Mouse (Mus musculus) limb, embryonic 14.5 days (tissue): Measurements from ENCODE around the gene Clca1. TPM values are rescaled to one million over a fixed set of nuclear protein-coding genes. Genes with fewer than 3 reads are reported as not detected.

Experiments used
- ATAC-seq: fragments of 200-750 bp; cut with Nextera tagmentation; 2 replicates; pipeline ENCODE4 v1.8.0; 2017; ENCODE audit warnings: low read depth, moderate number of reproducible peaks, moderate TSS enrichment; ENCODE audit not compliant: low FRiP score
- DNase-seq: peaks from one replicate; pipeline ENCODE4 v3.0.0-alpha.2; 2015; ENCODE audit warnings: low spot score
- H3K27ac ChIP-seq: fragments of 300-500 bp; sonication (generic); replicated peaks from 2 replicates; pipeline ENCODE4 v1.5.1; 2014; ENCODE audit warnings: low read depth, mild to moderate bottlenecking, low read length, moderate library complexity, mixed read lengths
- H3K27me3 ChIP-seq: fragments of 300-500 bp; sonication (generic); 2 replicates; pipeline ENCODE4 v1.6.1; 2014; ENCODE audit warnings: low read length, mixed read lengths; ENCODE audit not compliant: control insufficient read depth, insufficient read depth
- H3K36me3 ChIP-seq: fragments of 300-500 bp; sonication (generic); 2 replicates; pipeline ENCODE4 v1.6.1; 2014; ENCODE audit warnings: mild to moderate bottlenecking, low read length, moderate library complexity, mixed read lengths; ENCODE audit not compliant: control insufficient read depth, insufficient read depth
- H3K4me1 ChIP-seq: fragments of 300-500 bp; sonication (generic); 2 replicates; pipeline ENCODE4 v1.6.1; 2014; ENCODE audit warnings: antibody characterized with exemption, low read length, mixed read lengths; ENCODE audit not compliant: control insufficient read depth, insufficient read depth
- H3K4me2 ChIP-seq: fragments of 300-500 bp; sonication (generic); replicated peaks from 2 replicates; pipeline ENCODE4 v1.6.1; 2014; ENCODE audit warnings: low read depth, mild to moderate bottlenecking, low read length, moderate library complexity; ENCODE audit not compliant: severe bottlenecking
- H3K4me3 ChIP-seq: fragments of 300-500 bp; sonication (generic); replicated peaks from 2 replicates; pipeline ENCODE4 v1.5.1; 2014; ENCODE audit warnings: low read length
- H3K9ac ChIP-seq: fragments of 300-500 bp; sonication (generic); 2 replicates; pipeline ENCODE4 v1.6.1; 2014; ENCODE audit warnings: mild to moderate bottlenecking, low read depth, low read length, moderate library complexity; ENCODE audit not compliant: severe bottlenecking
- H3K9me3 ChIP-seq: fragments of 300-500 bp; sonication (generic); 2 replicates; pipeline ENCODE4 v1.6.1; 2016; ENCODE audit warnings: low read length; ENCODE audit not compliant: control insufficient read depth
- POLR2A ChIP-seq: fragments of 200-500 bp; IDR thresholded peaks from 2 replicates; pipeline ENCODE4 v1.8.0; 2012; ENCODE audit warnings: inconsistent platforms, mild to moderate bottlenecking, moderate library complexity, borderline replicate concordance; ENCODE audit not compliant: insufficient read depth, insufficient read length; ENCODE audit errors: extremely low read depth
- WGBS: fragments of 180-500 bp; shearing (Covaris S2); extraction: QIAGEN DNeasy Blood & Tissue Kit; methylation state at CpG from one replicate; pipeline ENCODE4 v1.1.7; 2014; 5-methylcytosine and 5-hydroxymethylcytosine counted together
- polyA plus RNA-seq, 2 experiments: library from polyadenylated mRNA; depleted of rRNA in 1 of 2; stranded (reverse) in 1 of 2; unstranded in 1 of 2; fragments of >200 nt; fragmentation: Nextera tagmentation in 1 of 2; extraction: Ambion mirVana in 1 of 2; gene quantifications; 2 replicates each; pipeline versions ENCODE4 v1.2.1 to v1.2.3; 2012 to 2014

Clca1 gene
- polyA plus RNA-seq, 2 experiments: 0.18 TPM; not detected in 1

DNA sequence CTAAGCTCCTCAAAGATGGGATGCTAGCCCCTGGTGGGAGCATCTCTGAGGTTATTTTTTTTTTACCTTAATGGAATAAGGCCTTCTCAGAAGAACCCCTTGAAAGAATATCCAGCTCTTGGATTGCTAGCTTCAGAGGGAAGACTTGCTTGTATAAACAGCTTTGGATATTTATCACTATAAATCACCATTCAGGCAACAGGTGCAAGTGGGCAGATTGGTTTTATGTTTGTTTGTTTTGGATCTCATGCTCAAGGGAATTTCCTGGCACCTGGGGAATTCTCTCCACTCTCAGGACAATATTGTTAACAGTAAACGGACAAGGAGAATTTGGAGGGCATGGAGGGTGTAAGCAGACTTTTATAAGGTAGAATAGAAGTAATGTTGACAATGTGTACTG, 31.7 kb downstream of the Clca1 start:
- Histone ChIP-seq H3K9ac (no peak overlapping the region), H3K36me3 (no peaks in the 10 kb centered on the region), H3K4me3 (no peak overlapping the region), H3K4me2 (no peak overlapping the region), H3K9me3 (no peaks in the 10 kb centered on the region), H3K27ac (no peak overlapping the region), H3K4me1 (no peaks in the 10 kb centered on the region), H3K27me3 (no peaks in the 10 kb centered on the region)
- no peak for TF ChIP-seq POLR2A
- ATAC-seq (no peak), DNase-seq (no peak)
- 52% methylated on average over 1 of the region's 1 CpGs for WGBS

GRCm38 (mm10) chr3:144993055-144993454, 39.5 kb downstream of the Clca1 start:
- Histone ChIP-seq H3K27me3 (no peaks in the 10 kb centered on the region), H3K36me3 (no peaks in the 10 kb centered on the region), H3K4me2 (no peak overlapping the region), H3K27ac (no peak overlapping the region), H3K4me1 (no peaks in the 10 kb centered on the region), H3K4me3 (no peak overlapping the region), H3K9ac (no peak overlapping the region), H3K9me3 (no peaks in the 10 kb centered on the region)
- no peak for TF ChIP-seq POLR2A
- ATAC-seq: no peak
- WGBS: 76% methylated on average over 5 of the region's 5 CpGs
- no peak for DNase-seq

GRCm38 (mm10) chr3:144992618-144993017, 40.0 kb downstream of the Clca1 start:
- no peaks in the 10 kb centered on the region for H3K27me3 ChIP-seq
- ATAC-seq: no peak

DNA sequence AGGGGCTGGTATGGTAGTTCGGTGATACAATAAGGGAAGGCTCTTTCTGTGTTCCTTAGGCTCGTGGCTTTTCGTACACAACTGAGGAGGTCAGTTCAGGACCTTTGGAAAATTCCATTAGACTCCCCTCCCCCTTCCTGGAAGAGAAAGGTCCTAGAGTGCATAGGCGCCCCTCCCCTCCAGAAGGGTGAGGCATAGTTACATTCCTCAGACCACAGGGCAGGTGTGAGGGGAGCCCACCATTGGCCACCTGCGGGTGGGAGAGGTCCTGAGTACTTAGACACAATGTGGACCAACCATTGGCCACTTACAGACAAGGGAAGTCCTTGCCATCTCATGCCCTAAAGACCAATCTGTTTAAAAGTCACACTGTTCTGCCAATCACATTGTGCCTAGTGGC, 46.7 kb downstream of the Clca1 start:
- Histone ChIP-seq H3K27ac (no peak overlapping the region), H3K4me1 (no peaks in the 10 kb centered on the region), H3K27me3 (no peaks in the 10 kb centered on the region), H3K36me3 (no peaks in the 10 kb centered on the region), H3K9me3 (no peaks in the 10 kb centered on the region), H3K4me2 (no peak overlapping the region), H3K4me3 (no peak overlapping the region), H3K9ac (no peak overlapping the region)
- TF ChIP-seq POLR2A: no peak
- ATAC-seq (no peak), DNase-seq (no peak)
- 78% methylated on average over 5 of the region's 5 CpGs for WGBS

More at GRCm38 (mm10) chr3:144992618-144993017, 40.0 kb downstream of the Clca1 start:
- no peak for TF ChIP-seq POLR2A
- H3K9ac ChIP-seq: no peak overlapping the region
- DNase-seq: no peak
- no peak overlapping the region for H3K4me3 ChIP-seq
- H3K4me1 ChIP-seq: no peaks in the 10 kb centered on the region
- no peaks in the 10 kb centered on the region for H3K9me3 ChIP-seq
- H3K36me3 ChIP-seq: no peaks in the 10 kb centered on the region
- no peak overlapping the region for H3K27ac ChIP-seq
- H3K4me2 ChIP-seq: no peak overlapping the region

DNA sequence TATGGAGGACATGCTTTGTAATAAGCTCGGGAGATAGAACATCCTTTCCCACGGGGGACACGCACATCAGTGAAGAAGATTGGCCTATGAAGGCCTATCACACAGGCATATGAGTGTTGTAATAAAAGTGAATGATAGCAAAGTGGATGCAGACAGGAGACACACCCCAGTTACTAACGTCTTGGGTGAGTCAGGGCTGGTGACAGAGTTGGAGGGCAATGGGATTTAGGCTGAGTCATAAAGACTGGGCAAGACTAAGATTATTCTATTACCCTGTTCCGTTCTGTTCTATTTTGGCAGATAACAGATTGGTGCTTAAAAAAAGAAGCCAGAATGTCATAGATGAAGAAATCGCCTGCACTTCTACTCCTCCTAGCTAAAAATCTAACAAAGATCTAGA, 52.0 kb downstream of the Clca1 start:
- no peak overlapping the region for H3K4me2 ChIP-seq
- no peak overlapping the region for H3K9ac ChIP-seq
- no peak for TF ChIP-seq POLR2A
- no peak overlapping the region for H3K27ac ChIP-seq
- no peaks in the 10 kb centered on the region for H3K9me3 ChIP-seq
- no peaks in the 10 kb centered on the region for H3K36me3 ChIP-seq
- ATAC-seq (no peak), DNase-seq (no peak)
- no peaks in the 10 kb centered on the region for H3K4me1 ChIP-seq
- H3K27me3 ChIP-seq: no peaks in the 10 kb centered on the region
- H3K4me3 ChIP-seq: no peak overlapping the region
- 79% methylated on average over 6 of the region's 6 CpGs for WGBS

DNA sequence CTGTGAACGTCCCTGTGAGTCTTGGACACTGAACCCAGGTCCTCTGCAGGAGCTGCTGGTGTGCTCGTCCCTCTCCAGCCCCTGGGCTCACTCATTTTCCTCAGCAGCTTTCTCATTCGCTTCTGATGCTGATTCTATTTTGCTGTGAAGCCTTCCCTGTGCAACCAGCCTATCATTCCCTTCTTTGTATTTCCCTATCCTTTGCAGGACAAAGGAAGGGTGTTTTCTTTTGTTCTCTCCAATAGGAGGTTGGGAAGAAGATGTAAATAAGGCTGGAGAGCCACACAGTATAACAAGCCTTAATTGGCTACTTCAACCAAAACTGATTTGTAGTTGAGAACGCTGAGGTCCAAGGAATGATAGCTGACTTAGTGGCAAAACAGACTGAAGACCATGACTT, 54.9 kb downstream of the Clca1 start:
- DNase-seq: no peak
- no peaks in the 10 kb centered on the region for H3K9me3 ChIP-seq
- no peak for ATAC-seq
- WGBS: 52% methylated on average over 4 of the region's 4 CpGs
- H3K36me3 ChIP-seq: no peaks in the 10 kb centered on the region
- no peak overlapping the region for H3K4me3 ChIP-seq
- H3K4me1 ChIP-seq: no peaks in the 10 kb centered on the region
- TF ChIP-seq POLR2A: no peak
- H3K4me2 ChIP-seq: no peak overlapping the region
- H3K27me3 ChIP-seq: no peaks in the 10 kb centered on the region
- no peak overlapping the region for H3K27ac ChIP-seq
- H3K9ac ChIP-seq: no peak overlapping the region
